Mouse (Mus musculus) stomach, embryonic 14.5 days (tissue): ENCODE results near the gene Tctex1d4. TPM values are rescaled to one million over a fixed set of nuclear protein-coding genes. Genes with fewer than 3 reads are reported as not detected.

Experiments used
- ATAC-seq: fragments of 200-750 bp; cut with Nextera tagmentation; 2 replicates; pipeline ENCODE4 v1.8.0; 2017; ENCODE audit warnings: low read depth, moderate TSS enrichment; ENCODE audit not compliant: insufficient number of reproducible peaks, insufficient read depth, low FRiP score
- H3K27ac ChIP-seq: fragments of 300-500 bp; sonication (generic); 2 replicates; pipeline ENCODE4 v1.5.1; 2014; ENCODE audit warnings: mild to moderate bottlenecking, low read length, moderate library complexity, mixed read lengths
- H3K27me3 ChIP-seq: fragments of 300-500 bp; sonication (generic); 2 replicates; pipeline ENCODE4 v1.6.1; 2014; ENCODE audit warnings: low read length, control low read depth, mixed read lengths; ENCODE audit not compliant: control insufficient read depth, insufficient read depth
- H3K36me3 ChIP-seq: fragments of 300-500 bp; sonication (generic); 2 replicates; pipeline ENCODE4 v1.6.1; 2014; ENCODE audit warnings: mild to moderate bottlenecking, control low read depth, low read length, moderate library complexity, mixed read lengths; ENCODE audit not compliant: control insufficient read depth, insufficient read depth
- H3K4me1 ChIP-seq: fragments of 300-500 bp; sonication (generic); 2 replicates; pipeline ENCODE4 v1.6.1; 2014; ENCODE audit warnings: low read length, control low read depth, mixed read lengths; ENCODE audit not compliant: control insufficient read depth, insufficient read depth
- H3K4me2 ChIP-seq: fragments of 300-500 bp; sonication (generic); replicated peaks from 2 replicates; pipeline ENCODE4 v1.6.1; 2014; ENCODE audit warnings: low read depth, low read length, control low read depth
- H3K4me3 ChIP-seq: fragments of 300-500 bp; sonication (generic); 2 replicates; pipeline ENCODE4 v1.5.1; 2014; ENCODE audit warnings: low read depth, low read length, control low read depth
- H3K9ac ChIP-seq: fragments of 300-500 bp; sonication (generic); replicated peaks from 2 replicates; pipeline ENCODE4 v1.6.1; 2014; ENCODE audit warnings: low read depth, mild to moderate bottlenecking, control low read depth, low read length, moderate library complexity, mixed read lengths
- H3K9me3 ChIP-seq: fragments of 300-500 bp; sonication (generic); 2 replicates; pipeline ENCODE4 v1.6.1; 2016; ENCODE audit warnings: low read depth, low read length, control low read depth; ENCODE audit not compliant: control insufficient read depth
- WGBS: fragments of 180-500 bp; shearing (Covaris S2); extraction: QIAGEN DNeasy Blood & Tissue Kit; methylation state at CpG from one replicate; pipeline ENCODE4 v1.1.7; 2014; 5-methylcytosine and 5-hydroxymethylcytosine counted together
- polyA plus RNA-seq: library from polyadenylated mRNA; unstranded; fragments of >200 nt; fragmentation: Nextera tagmentation; extraction: Ambion mirVana; gene quantifications from 2 replicates; pipeline ENCODE4 v1.2.1, GENCODE M21; 2014

The Tctex1d4 gene
- polyA plus RNA-seq, 1 experiment from 2014 or later: not detected

GRCm38 (mm10) chr4:117098764-117099036 is 27.9 kb upstream of the Tctex1d4 start:
- Histone ChIP-seq H3K4me3 (no peak overlapping the region), H3K27me3 (no peaks in the 10 kb centered on the region), H3K27ac (peak overlapping the region; percentile 82), H3K4me2 (peak overlapping the region; percentile 82), H3K9me3 (no peaks in the 10 kb centered on the region), H3K9ac (no peak overlapping the region), H3K4me1 (peaks cover 9% of the 10 kb centered on the region; the same call in 1 of the 2 replicates), H3K36me3 (peaks cover 6% of the 10 kb centered on the region; the same call in 1 of the 2 replicates)
- WGBS: 50% methylated on average over 2 of the region's 2 CpGs
- no peak for ATAC-seq

GRCm38 (mm10) chr4:117100036-117100435 is 26.6 kb upstream of the Tctex1d4 start:
- H3K4me1 ChIP-seq: peaks cover 9% of the 10 kb centered on the region; the same call in 1 of the 2 replicates
- no peak overlapping the region for H3K27ac ChIP-seq
- H3K27me3 ChIP-seq: no peaks in the 10 kb centered on the region
- no peak for ATAC-seq
- 80% methylated on average over 4 of the region's 4 CpGs for WGBS
- H3K9ac ChIP-seq: no peak overlapping the region
- no peak overlapping the region for H3K4me3 ChIP-seq
- H3K36me3 ChIP-seq: peaks cover 6% of the 10 kb centered on the region; the same call in 1 of the 2 replicates
- no peak overlapping the region for H3K4me2 ChIP-seq
- H3K9me3 ChIP-seq: no peaks in the 10 kb centered on the region

DNA sequence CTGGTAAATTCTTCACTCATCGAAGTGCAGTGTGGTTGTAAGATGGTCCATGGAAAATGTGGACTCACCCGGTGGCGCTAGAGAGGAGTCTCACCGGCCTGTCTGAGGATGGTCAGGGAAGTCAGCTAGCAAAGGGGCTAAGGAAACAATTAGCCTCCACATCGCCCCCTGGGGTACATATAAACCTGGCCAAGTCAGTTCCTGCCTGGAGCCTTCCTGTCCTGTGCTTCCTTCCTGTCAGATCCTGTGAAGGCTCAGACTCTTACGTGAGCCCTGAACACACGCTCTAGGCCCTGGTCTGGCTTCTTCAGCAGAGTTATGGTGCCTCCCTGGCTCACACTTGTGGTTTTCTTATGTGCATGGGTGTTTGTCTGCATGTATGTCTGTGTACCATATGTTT is 25.4 kb upstream of the Tctex1d4 start:
- no peak for ATAC-seq
- Histone ChIP-seq H3K27ac (no peak overlapping the region), H3K9me3 (no peaks in the 10 kb centered on the region), H3K4me1 (peaks cover 9% of the 10 kb centered on the region; the same call in 1 of the 2 replicates), H3K9ac (no peak overlapping the region), H3K36me3 (peaks cover 6% of the 10 kb centered on the region; the same call in 1 of the 2 replicates), H3K27me3 (no peaks in the 10 kb centered on the region), H3K4me2 (no peak overlapping the region), H3K4me3 (no peak overlapping the region)
- 54% methylated on average over 7 of the region's 7 CpGs for WGBS

DNA sequence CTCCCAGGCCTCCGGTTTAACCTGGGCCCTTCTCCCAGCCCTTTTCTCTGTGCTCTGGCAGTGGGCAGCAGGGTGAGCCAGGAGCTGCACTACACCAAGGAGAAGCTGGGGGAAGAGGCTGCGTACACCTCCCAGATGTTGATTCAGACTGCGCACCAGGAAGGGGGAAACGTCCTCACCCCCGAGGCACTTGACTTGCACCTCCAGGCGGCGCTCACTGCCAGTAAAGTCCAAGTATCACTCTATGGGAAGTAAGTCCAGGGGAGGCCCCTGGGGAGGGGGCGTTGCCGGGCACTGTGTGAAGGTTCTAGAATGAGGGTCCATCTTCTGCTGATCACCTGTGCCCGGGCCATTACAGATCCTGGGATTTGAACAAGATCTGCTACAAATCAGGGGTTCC is 21.9 kb upstream of the Tctex1d4 start:
- Histone ChIP-seq H3K4me2 (no peak overlapping the region), H3K9ac (no peak overlapping the region), H3K4me1 (no peaks in the 10 kb centered on the region), H3K36me3 (peaks cover 19% of the 10 kb centered on the region), H3K27me3 (no peaks in the 10 kb centered on the region), H3K27ac (no peak overlapping the region), H3K9me3 (no peaks in the 10 kb centered on the region), H3K4me3 (no peak overlapping the region)
- WGBS: 80% methylated on average over 10 of the region's 10 CpGs
- ATAC-seq: no peak

GRCm38 (mm10) chr4:117105127-117105526 is 21.5 kb upstream of the Tctex1d4 start:
- no peak for ATAC-seq
- Histone ChIP-seq H3K9me3 (no peaks in the 10 kb centered on the region), H3K36me3 (peaks cover 18% of the 10 kb centered on the region), H3K4me2 (no peak overlapping the region), H3K9ac (no peak overlapping the region), H3K4me3 (no peak overlapping the region), H3K27me3 (no peaks in the 10 kb centered on the region), H3K27ac (no peak overlapping the region), H3K4me1 (no peaks in the 10 kb centered on the region)
- 65% methylated on average over 10 of the region's 10 CpGs for WGBS

- Histone ChIP-seq H3K27ac (no peak overlapping the region), H3K9ac (no peak overlapping the region), H3K4me3 (no peak overlapping the region), H3K36me3 (peaks cover 16% of the 10 kb centered on the region), H3K9me3 (no peaks in the 10 kb centered on the region), H3K27me3 (no peaks in the 10 kb centered on the region), H3K4me1 (no peaks in the 10 kb centered on the region), H3K4me2 (no peak overlapping the region)
- ATAC-seq: no peak
- WGBS: 93% methylated on average over 18 of the region's 18 CpGs
Observed at GRCm38 (mm10) chr4:117107813-117108523, 18.6 kb upstream of the Tctex1d4 start.

GRCm38 (mm10) chr4:117108524-117108849 is 18.1 kb upstream of the Tctex1d4 start:
- no peaks in the 10 kb centered on the region for H3K9me3 ChIP-seq
- ATAC-seq: no peak
- 95% methylated on average over 6 of the region's 6 CpGs for WGBS
- H3K4me2 ChIP-seq: no peak overlapping the region
- no peaks in the 10 kb centered on the region for H3K27me3 ChIP-seq
- H3K4me3 ChIP-seq: no peak overlapping the region
- no peak overlapping the region for H3K9ac ChIP-seq
- no peak overlapping the region for H3K27ac ChIP-seq
- peaks cover 16% of the 10 kb centered on the region for H3K36me3 ChIP-seq
- H3K4me1 ChIP-seq: no peaks in the 10 kb centered on the region

DNA sequence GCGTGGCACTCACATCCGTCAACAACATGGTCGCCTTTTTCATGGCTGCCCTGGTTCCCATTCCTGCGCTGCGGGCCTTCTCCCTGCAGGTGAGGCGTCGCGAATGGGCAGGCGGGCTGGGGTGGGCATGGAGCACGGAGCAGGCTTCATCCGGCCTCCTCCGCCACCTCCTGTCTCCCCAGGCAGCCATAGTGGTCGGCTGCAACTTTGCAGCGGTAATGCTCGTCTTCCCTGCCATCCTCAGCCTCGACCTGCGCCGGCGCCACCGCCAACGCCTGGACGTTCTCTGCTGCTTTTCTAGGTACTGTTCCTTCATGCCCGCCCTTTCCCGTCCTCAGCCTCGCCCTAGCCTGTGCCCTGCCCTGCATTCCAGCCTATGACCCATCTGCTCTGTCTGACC is 17.3 kb upstream of the Tctex1d4 start:
- no peak overlapping the region for H3K4me3 ChIP-seq

GRCm38 (mm10) chr4:117110249-117110648 is 16.3 kb upstream of the Tctex1d4 start:
- no peak for ATAC-seq
- H3K4me1 ChIP-seq: no peaks in the 10 kb centered on the region
- H3K27ac ChIP-seq: no peak overlapping the region
- no peak overlapping the region for H3K4me3 ChIP-seq
- no peaks in the 10 kb centered on the region for H3K27me3 ChIP-seq
- H3K4me2 ChIP-seq: no peak overlapping the region
- peaks cover 25% of the 10 kb centered on the region for H3K36me3 ChIP-seq
- no peaks in the 10 kb centered on the region for H3K9me3 ChIP-seq
- H3K9ac ChIP-seq: no peak overlapping the region
- 91% methylated on average over 13 of the region's 13 CpGs for WGBS

More for the DNA sequence above, 17.3 kb upstream of the Tctex1d4 start:
- Histone ChIP-seq H3K27me3 (no peaks in the 10 kb centered on the region), H3K4me1 (no peaks in the 10 kb centered on the region), H3K9me3 (no peaks in the 10 kb centered on the region), H3K4me2 (no peak overlapping the region), H3K27ac (no peak overlapping the region), H3K36me3 (peaks cover 20% of the 10 kb centered on the region), H3K9ac (no peak overlapping the region)
- WGBS: 93% methylated on average over 25 of the region's 25 CpGs
- no peak for ATAC-seq
